13 mouse cellular contexts compared by ENCODE assay signal in genomic region chr11:88548832-88549528, GRCm38 (mm10).
A peak's percentile ranks its signal among the peaks of the same experiment; 100 is the strongest.
DNase-seq lines count a peak whose midpoint lies in the region; ATAC-seq lines count a peak whose summit lies in the region.
"Had no signal": no experiment of that assay in that cellular context is flagged by ENCODE, and none has a peak within 500 bp of the region (broad histone marks: within the 10 kb centered on the region; RNA-seq: fewer than 3 reads in every experiment).

No protein-coding gene starts in this region.

- no peaks in the 10 kb centered on the region for H3K9me3 ChIP-seq in heart, embryonic 10.5 days
- H3K9me3 ChIP-seq in neural tube, embryonic 13.5 days, result no peaks in the 10 kb centered on the region
- H3K9me3 ChIP-seq in neural tube, embryonic 15.5 days (replicated peaks), result no peaks in the 10 kb centered on the region
- no peaks in the 10 kb centered on the region for H3K9me3 ChIP-seq in hindbrain, embryonic 11.5 days (ENCODE audit: control insufficient read depth, low read length)
- H3K9me3 ChIP-seq: heart, embryonic 15.5 days had no signal

- no peaks in the 10 kb centered on the region for H3K27me3 ChIP-seq in heart, embryonic 10.5 days (ENCODE audit: insufficient read depth, poor library complexity, severe bottlenecking)
- no peaks in the 10 kb centered on the region for H3K27me3 ChIP-seq in neural tube, embryonic 13.5 days
- no peaks in the 10 kb centered on the region for H3K27me3 ChIP-seq in neural tube, embryonic 15.5 days (replicated peaks)
- no peaks in the 10 kb centered on the region for H3K27me3 ChIP-seq in hindbrain, embryonic 11.5 days (ENCODE audit: control insufficient read depth, insufficient read depth, low read length)
- H3K27me3 ChIP-seq: heart, embryonic 15.5 days had no signal

- H3K4me2 ChIP-seq in neural tube, embryonic 13.5 days, result no peak overlapping the region
- no peak overlapping the region for H3K4me2 ChIP-seq in neural tube, embryonic 15.5 days
- no peak overlapping the region for H3K4me2 ChIP-seq in hindbrain, embryonic 11.5 days (replicated peaks; ENCODE audit: low read depth, low read length)
- H3K4me2 ChIP-seq: heart, embryonic 15.5 days had no signal

- no peak overlapping the region for H3K4me3 ChIP-seq in heart, embryonic 10.5 days
- no peak overlapping the region for H3K4me3 ChIP-seq in neural tube, embryonic 13.5 days
- H3K4me3 ChIP-seq in neural tube, embryonic 15.5 days (replicated peaks), result no peak overlapping the region
- no peak overlapping the region for H3K4me3 ChIP-seq in hindbrain, embryonic 11.5 days (ENCODE audit: low read depth, low read length)
- H3K4me3 ChIP-seq: heart, embryonic 15.5 days had no signal

- peak overlapping the region; percentile 72 for H3K27ac ChIP-seq in heart, embryonic 10.5 days
- H3K27ac ChIP-seq in neural tube, embryonic 13.5 days (replicated peaks), result 0 out of 2 replicates have a peak overlapping the region, but pooled peaks have one; percentile 33
- H3K27ac ChIP-seq in neural tube, embryonic 15.5 days (replicated peaks), result no peak overlapping the region; the same call in 1 of the 2 replicates
- H3K27ac ChIP-seq in hindbrain, embryonic 11.5 days (ENCODE audit: low read depth, low read length), result peak overlapping the region; percentile 47; the same call in 1 of the 2 replicates
- H3K27ac ChIP-seq: heart, embryonic 15.5 days; liver, embryonic 14.5 days had no signal

- 87% methylated on average over 6 of the region's 6 CpGs for WGBS in heart, embryonic 10.5 days
- 73% methylated on average over 6 of the region's 6 CpGs for WGBS in neural tube, embryonic 13.5 days
- 69% methylated on average over 6 of the region's 6 CpGs for WGBS in neural tube, embryonic 15.5 days
- WGBS in hindbrain, embryonic 11.5 days, result 71% methylated on average over 6 of the region's 6 CpGs

- no peak overlapping the region for H3K9ac ChIP-seq in neural tube, embryonic 13.5 days
- no peak overlapping the region for H3K9ac ChIP-seq in neural tube, embryonic 15.5 days (replicated peaks)
- H3K9ac ChIP-seq in hindbrain, embryonic 11.5 days (ENCODE audit: low read depth, low read length), result no peak overlapping the region
- H3K9ac ChIP-seq: heart, embryonic 15.5 days; liver, embryonic 14.5 days had no signal

- intact Hi-C loops in heart, postnatal 36 days (cut with DNase I), result no loop called here

- H3K4me1 ChIP-seq in heart, embryonic 10.5 days, result peaks cover 80% of the 10 kb centered on the region
- H3K4me1 ChIP-seq in neural tube, embryonic 13.5 days (replicated peaks), result peaks cover 94% of the 10 kb centered on the region
- H3K4me1 ChIP-seq in neural tube, embryonic 15.5 days, result peaks cover 75% of the 10 kb centered on the region
- H3K4me1 ChIP-seq in hindbrain, embryonic 11.5 days (replicated peaks; ENCODE audit: control insufficient read depth, insufficient read depth, low read length), result peaks cover 34% of the 10 kb centered on the region

- H3K36me3 ChIP-seq in heart, embryonic 10.5 days, result no peaks in the 10 kb centered on the region
- no peaks in the 10 kb centered on the region for H3K36me3 ChIP-seq in neural tube, embryonic 13.5 days
- no peaks in the 10 kb centered on the region for H3K36me3 ChIP-seq in neural tube, embryonic 15.5 days
- H3K36me3 ChIP-seq in hindbrain, embryonic 11.5 days (ENCODE audit: control insufficient read depth, insufficient read depth, low read length), result no peaks in the 10 kb centered on the region
- H3K36me3 ChIP-seq: heart, embryonic 15.5 days had no signal

- DNase-seq in heart, embryonic 10.5 days (ENCODE audit: low spot score), result no peak
- DNase-seq in heart, postnatal 36 days, result no peak
- no peak for DNase-seq in hindbrain, embryonic 11.5 days (ENCODE audit: low spot score)
- no peak for DNase-seq in right cerebral cortex, adult 18-20 months
- DNase-seq in T-cell, adult 2 months (ENCODE audit: low spot score), result no peak
- DNase-seq: cerebellum, adult 8-10 months; kidney, adult 11 months; lung, postnatal 36 days had no signal

- ATAC-seq in neural tube, embryonic 13.5 days (ENCODE audit: low read depth), result no peak
- ATAC-seq in neural tube, embryonic 15.5 days (ENCODE audit: low FRiP score), result no peak
- no peak for ATAC-seq in hindbrain, embryonic 11.5 days (ENCODE audit: low FRiP score)
- ATAC-seq: CD4-positive, CD25-positive, alpha-beta regulatory T cell, adult 4 months had no signal
